Mouse (Mus musculus) cerebellum, adult 2 months (tissue): Measurements from ENCODE around the gene 2310034G01Rik. TPM values are rescaled to one million over a fixed set of nuclear protein-coding genes. Genes with fewer than 3 reads are reported as not detected.
A peak's percentile ranks its signal among the peaks of the same experiment; 100 is the strongest.

ENCODE experiments used
- DNase-seq, 2 experiments: peaks; one replicate each; pipeline ENCODE4 v3.0.0; 2021
- H3K27ac ChIP-seq: fragments of 200-500 bp; 2 replicates; pipeline ENCODE4 v1.5.1; 2012; ENCODE audit warnings: low read length, control low read depth, inconsistent platforms; ENCODE audit not compliant: insufficient read depth
- H3K27me3 ChIP-seq: fragments of 200-500 bp; 2 replicates; pipeline ENCODE4 v1.6.1; 2012; ENCODE audit warnings: inconsistent platforms, mild to moderate bottlenecking, low read length, moderate library complexity; ENCODE audit not compliant: control insufficient read depth, insufficient read depth
- H3K4me1 ChIP-seq: fragments of 200-500 bp; 2 replicates; pipeline ENCODE4 v1.6.1; 2011; ENCODE audit warnings: low read length; ENCODE audit not compliant: control insufficient read depth, insufficient read depth
- H3K4me3 ChIP-seq: fragments of 200-500 bp; replicated peaks from 2 replicates; pipeline ENCODE3; 2011; ENCODE audit warnings: mild to moderate bottlenecking, low read depth, low read length, control low read depth; ENCODE audit not compliant: insufficient read depth
- CTCF ChIP-seq: fragments of 200-500 bp; IDR thresholded peaks from 2 replicates; pipeline ENCODE4 v1.5.1; 2011; ENCODE audit warnings: low read depth, mild to moderate bottlenecking, control low read depth, low read length, moderate library complexity, borderline replicate concordance; ENCODE audit not compliant: insufficient read depth
- POLR2A ChIP-seq: fragments of 200-500 bp; IDR thresholded peaks from 2 replicates; pipeline ENCODE4 v1.6.1; 2011; ENCODE audit warnings: low read length, control low read depth, borderline replicate concordance; ENCODE audit not compliant: insufficient read depth
- WGBS: fragments of 180-500 bp; shearing (Covaris S2); methylation state at CpG from one replicate; pipeline ENCODE4 v1.1.7; 2018; 5-methylcytosine and 5-hydroxymethylcytosine counted together
- polyA plus RNA-seq: library from polyadenylated mRNA; depleted of rRNA; stranded (reverse); fragments of >200 nt; gene quantifications from 2 replicates; pipeline ENCODE4 v1.2.3, GENCODE M21; 2012; rRNA removed

2310034G01Rik gene
- 1.7 and 2.2 TPM in 2 replicates for polyA plus RNA-seq

- TF ChIP-seq CTCF, result no peak
- no peak for TF ChIP-seq POLR2A
- WGBS, result 23% methylated on average over 10 of the region's 10 CpGs
- Histone ChIP-seq H3K27me3 (no peaks in the 10 kb centered on the region), H3K27ac (peak within 1 kb of the TSS; percentile 61), H3K4me1 (peaks cover 5% of the 10 kb centered on the region), H3K4me3 (peak within 1 kb of the TSS; percentile 74)
- DNase-seq, result peak in 1 of 2 experiments; percentile 65
Observed at GRCm38 (mm10) chr19:46350168-46350932, at the start of gene 2310034G01Rik. TSS of gene 2310034G01Rik (minus strand) at chr19:46350302.

GRCm38 (mm10) chr19:46399886-46400285 lies 49.8 kb upstream of the 2310034G01Rik start:
- no peak overlapping the region for H3K4me3 ChIP-seq
- H3K4me1 ChIP-seq, result peaks cover 5% of the 10 kb centered on the region; the same call in 1 of the 2 replicates
- WGBS, result 54% methylated on average over 7 of the region's 7 CpGs
- no peak for DNase-seq
- TF ChIP-seq POLR2A, result no peak
- no peak for TF ChIP-seq CTCF
- H3K27me3 ChIP-seq, result no peaks in the 10 kb centered on the region
- H3K27ac ChIP-seq, result no peak overlapping the region

GRCm38 (mm10) chr19:46399372-46399771 lies 49.3 kb upstream of the 2310034G01Rik start:
- no peak for TF ChIP-seq POLR2A
- no peak for TF ChIP-seq CTCF
- Histone ChIP-seq H3K4me1 (peaks cover 5% of the 10 kb centered on the region; the same call in 1 of the 2 replicates), H3K4me3 (no peak overlapping the region), H3K27me3 (no peaks in the 10 kb centered on the region), H3K27ac (no peak overlapping the region)
- DNase-seq, result no peak
- 67% methylated on average over 6 of the region's 6 CpGs for WGBS

GRCm38 (mm10) chr19:46398401-46398800 lies 48.3 kb upstream of the 2310034G01Rik start:
- H3K4me3 ChIP-seq, result no peak overlapping the region
- TF ChIP-seq CTCF (no peak), POLR2A (no peak)

GRCm38 (mm10) chr19:46397436-46398001 lies 47.4 kb upstream of the 2310034G01Rik start:
- peak in 1 of 2 experiments; percentile 24 for DNase-seq
- 5% methylated on average over 17 of the region's 19 CpGs for WGBS
- peak overlapping the region; percentile 84 for H3K4me3 ChIP-seq
- TF ChIP-seq POLR2A (no peak), CTCF (no peak)
- H3K27ac ChIP-seq, result no peak overlapping the region
- H3K4me1 ChIP-seq, result peaks cover 5% of the 10 kb centered on the region; the same call in 1 of the 2 replicates
- no peaks in the 10 kb centered on the region for H3K27me3 ChIP-seq

More at GRCm38 (mm10) chr19:46398401-46398800, 48.3 kb upstream of the 2310034G01Rik start:
- H3K4me1 ChIP-seq, result peaks cover 5% of the 10 kb centered on the region; the same call in 1 of the 2 replicates
- H3K27ac ChIP-seq, result no peak overlapping the region
- WGBS, result 14% methylated on average over 3 of the region's 3 CpGs
- no peaks in the 10 kb centered on the region for H3K27me3 ChIP-seq
- DNase-seq, result no peak

- H3K4me3 ChIP-seq, result peak within 1 kb of the TSS; percentile 92
- H3K27me3 ChIP-seq, result no peaks in the 10 kb centered on the region
- under 1% methylated on average over 57 of the region's 57 CpGs for WGBS
- peak; percentile 98 to 99 for DNase-seq
- peak; percentile 80; the same call in 1 of the 2 replicates for TF ChIP-seq POLR2A
- TF ChIP-seq CTCF, result peak; percentile 92
- H3K27ac ChIP-seq, result peak within 1 kb of the TSS; percentile 6; the same call in 1 of the 2 replicates
- peaks cover 5% of the 10 kb centered on the region; the same call in 1 of the 2 replicates for H3K4me1 ChIP-seq
Observed at GRCm38 (mm10) chr19:46396686-46397435, 46.8 kb upstream of the 2310034G01Rik start, which contains the start of gene Sufu. TSS of gene Sufu (plus strand) at chr19:46396896.

- no peak overlapping the region for H3K4me3 ChIP-seq
- peaks cover 5% of the 10 kb centered on the region; the same call in 1 of the 2 replicates for H3K4me1 ChIP-seq
Observed at GRCm38 (mm10) chr19:46396109-46396508, 46.0 kb upstream of the 2310034G01Rik start.

More at GRCm38 (mm10) chr19:46396109-46396508, 46.0 kb upstream of the 2310034G01Rik start:
- DNase-seq, result no peak
- Histone ChIP-seq H3K27me3 (no peaks in the 10 kb centered on the region), H3K27ac (no peak overlapping the region)
- no peak for TF ChIP-seq POLR2A
- no peak for TF ChIP-seq CTCF
- WGBS, result 10% methylated on average over 8 of the region's 8 CpGs
